22 mouse cellular contexts compared by ENCODE assay signal in genomic region chr4:100012361-100013035, GRCm38 (mm10).
"Had no signal": no experiment of that assay in that cellular context is flagged by ENCODE, and none has a peak within 500 bp of the region (broad histone marks: within the 10 kb centered on the region; RNA-seq: fewer than 3 reads in every experiment).

No protein-coding gene starts in this region.

- H3K4me3 ChIP-seq: gastrocnemius, adult 2 months; heart, adult 2 months; heart, embryonic 13.5 days; heart, embryonic 15.5 days; hindbrain, embryonic 10.5 days; hindbrain, embryonic 12.5 days; intestine, embryonic 15.5 days; layer of hippocampus, adult 2 months; left cerebral cortex, adult 2 months; limb, embryonic 10.5 days; limb, embryonic 12.5 days had no signal

- H3K27ac ChIP-seq: gastrocnemius, adult 2 months; heart, adult 2 months; heart, embryonic 13.5 days; heart, embryonic 15.5 days; hindbrain, embryonic 10.5 days; hindbrain, embryonic 12.5 days; hindbrain, embryonic 14.5 days; intestine, embryonic 15.5 days; layer of hippocampus, adult 2 months; left cerebral cortex, adult 2 months; limb, embryonic 10.5 days; limb, embryonic 12.5 days had no signal

- H3K9ac ChIP-seq: heart, embryonic 13.5 days; heart, embryonic 15.5 days; hindbrain, embryonic 12.5 days; hindbrain, embryonic 14.5 days; intestine, embryonic 15.5 days; limb, embryonic 12.5 days had no signal

- H3K27me3 ChIP-seq: heart, embryonic 13.5 days; heart, embryonic 15.5 days; hindbrain, embryonic 12.5 days; intestine, embryonic 15.5 days had no signal

- H3K36me3 ChIP-seq: heart, embryonic 13.5 days; heart, embryonic 15.5 days; hindbrain, embryonic 10.5 days; hindbrain, embryonic 12.5 days; intestine, embryonic 15.5 days; limb, embryonic 10.5 days; limb, embryonic 12.5 days had no signal

- DNase-seq: gastrocnemius, adult 2 months; gastrocnemius, postnatal 10 days; gastrocnemius, postnatal 25 days; heart, adult 2 months; heart, postnatal 4 days; kidney, adult 18-20 months; kidney, adult 8-10 months; kidney, postnatal 10 days; liver had no signal

- H3K4me2 ChIP-seq: heart, embryonic 11.5 days; heart, embryonic 13.5 days; heart, embryonic 15.5 days; hindbrain, embryonic 12.5 days; hindbrain, embryonic 14.5 days; intestine, embryonic 15.5 days; limb, embryonic 12.5 days had no signal

- ATAC-seq: inflammation-experienced regulatory T-cells, adult 6 months; intestine, embryonic 15.5 days; intestine, postnatal 0 days had no signal

- H3K9me3 ChIP-seq: heart, embryonic 13.5 days; heart, embryonic 15.5 days; hindbrain, embryonic 10.5 days; hindbrain, embryonic 12.5 days; intestine, embryonic 15.5 days; limb, embryonic 10.5 days; limb, embryonic 12.5 days had no signal
